Mouse (Mus musculus): ENCODE measurements around the gene D630023F18Rik.

GRCm38 (mm10) chr1:65147326-65147725 lies 24.3 kb upstream of the D630023F18Rik start:
- TF ChIP-seq CTCF (conservative IDR thresholded peaks at IDR 0.05; ENCODE audit: low read length): no peak
- no peak for TF ChIP-seq POU5F1 (IDR thresholded peaks at IDR 0.05; ENCODE audit: borderline replicate concordance, low read length)
- TF ChIP-seq NANOG (IDR thresholded peaks at IDR 0.05; ENCODE audit: borderline replicate concordance, low read length): no peak

Measured in E14TG2a.4 (cell line).